Mouse (Mus musculus) gastrocnemius, postnatal 4 days (tissue): Measurements from ENCODE around the gene Phactr2. TPM values are rescaled to one million over a fixed set of nuclear protein-coding genes. Genes with fewer than 3 reads are reported as not detected.
"Not testable (repeated sequence)": the region's sequence is repeated elsewhere in the genome, so short reads cannot be mapped to it uniquely, and the experiment has no call there.

Source experiments
- DNase-seq, 2 experiments: peaks; one replicate each; pipeline ENCODE4 v3.0.0; 2021 to 2022; ENCODE audit warnings: low spot score in 2 of 2, mixed read lengths in 2 of 2
- long read RNA-seq, 2 experiments: library from polyadenylated mRNA; stranded (forward); transcript quantifications; one replicate each; pipeline ENCODE4 v2.0.0; 2021
- total RNA-seq, 2 experiments: library from RNA; stranded (reverse); gene quantifications; 2 replicates each; pipeline ENCODE4 v1.2.3; 2021

Phactr2 gene
- 10 to 100 TPM; 75.0 to 78.7 TPM for total RNA-seq
- long read RNA-seq, experiment 1, partial matches to known transcripts, result 12 of 29 reads
- long read RNA-seq, experiment 1, other reads (novel, unspliced or antisense), result 14 of 29 reads
- long read RNA-seq, experiment 2, transcript Phactr2-202 (12 exons, 2,735 nt), result major isoform, 8 of 26 reads
- long read RNA-seq, experiment 2, partial matches to known transcripts, result 8 of 26 reads
- long read RNA-seq, experiment 2, other reads (novel, unspliced or antisense), result 10 of 26 reads

DNA sequence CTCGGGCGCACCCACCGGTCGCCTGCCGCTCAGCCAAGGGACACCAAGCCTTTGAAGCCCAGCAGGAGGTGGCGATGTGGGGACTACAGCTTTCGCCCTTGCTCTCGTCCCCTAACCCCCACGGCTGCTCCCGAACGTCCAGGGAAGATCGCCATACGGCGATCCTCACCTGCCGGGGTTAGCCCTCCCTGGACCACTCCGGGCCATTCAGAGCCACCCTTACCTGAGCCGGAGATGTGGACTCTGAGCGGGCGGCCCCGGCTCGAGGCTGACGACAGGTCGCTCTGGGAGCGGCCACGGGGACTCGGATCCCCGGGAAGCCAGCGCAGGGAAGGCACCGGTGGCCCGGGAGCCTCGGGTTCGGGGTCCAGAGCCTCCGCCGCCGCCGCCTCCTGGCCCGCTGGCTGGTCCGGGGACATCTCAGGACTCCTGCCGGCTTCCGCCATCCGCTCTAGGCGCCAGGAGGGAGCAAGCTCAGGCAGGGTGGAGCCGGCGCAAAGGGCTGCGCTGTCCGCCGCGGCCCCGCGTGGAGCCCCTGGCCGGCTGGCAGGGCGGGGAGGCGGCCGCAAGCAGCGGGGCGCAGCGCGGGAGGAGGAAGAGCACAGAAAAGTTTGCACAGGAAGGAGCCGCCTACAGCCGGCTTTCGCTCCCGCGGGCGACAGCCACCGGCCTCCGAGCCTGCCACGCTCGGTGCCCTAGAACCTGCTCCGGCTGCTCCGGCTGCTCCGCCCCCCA, at the start of gene Phactr2:
TSS of gene Phactr2 (minus strand) at position 580 of the 735 bp plus-strand sequence.
- peak; percentile 24 to 47 for DNase-seq

DNA sequence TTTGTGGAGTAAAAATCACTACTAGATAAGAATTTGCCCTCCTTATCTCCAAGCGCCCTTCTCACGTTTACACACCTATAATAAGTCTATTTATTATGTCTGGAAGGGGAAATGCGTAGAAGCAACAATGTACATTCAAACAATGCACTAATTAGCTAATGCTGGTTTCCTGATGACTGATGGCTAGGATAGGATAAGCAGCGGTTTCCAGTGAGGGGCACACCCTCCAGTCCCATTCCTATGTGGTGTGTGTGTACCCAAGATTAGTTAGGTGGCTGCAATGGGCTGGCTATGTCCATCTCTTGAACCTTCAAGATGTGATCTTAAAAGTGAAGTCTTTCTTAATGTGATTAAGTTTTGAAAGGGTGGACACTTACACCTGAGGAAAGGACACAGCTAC, 47.6 kb upstream of the Phactr2 start:
- no peak for DNase-seq

- no peak for DNase-seq
Observed at GRCm38 (mm10) chr10:13502371-13502770, 28.2 kb upstream of the Phactr2 start.

DNA sequence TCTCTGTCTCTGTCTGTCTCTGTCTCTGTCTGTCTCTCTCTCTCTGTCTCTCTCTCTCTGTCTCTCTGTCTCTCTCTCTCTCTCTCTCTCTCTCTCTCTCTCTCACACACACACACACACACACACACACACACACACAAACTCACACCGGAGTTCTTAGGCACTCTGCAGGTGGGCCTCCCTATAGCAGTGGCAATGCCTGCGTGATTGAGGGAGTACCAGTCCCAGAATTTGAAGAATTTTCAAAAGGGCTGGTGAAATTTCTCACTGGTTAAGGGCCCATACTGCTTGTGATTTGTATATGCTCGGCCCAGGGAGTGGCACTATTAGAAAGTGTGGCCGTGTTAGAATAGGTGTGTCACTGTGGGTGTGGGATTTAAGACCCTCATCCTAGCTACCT, 27.3 kb upstream of the Phactr2 start:
- DNase-seq, result not testable (repeated sequence)

GRCm38 (mm10) chr10:13500938-13501496, 26.8 kb upstream of the Phactr2 start:
- DNase-seq, result peak; percentile 77 to 85

- DNase-seq, result no peak
Observed at GRCm38 (mm10) chr10:13500473-13500872, 26.3 kb upstream of the Phactr2 start.

- no peak for DNase-seq
Observed at GRCm38 (mm10) chr10:13499331-13499730, 25.1 kb upstream of the Phactr2 start, which contains the start of gene Fuca2. Gene Fuca2 (plus strand): TSS chr10:13499540.

- DNase-seq, result no peak
Observed at GRCm38 (mm10) chr10:13496315-13496714, 22.1 kb upstream of the Phactr2 start.

DNA sequence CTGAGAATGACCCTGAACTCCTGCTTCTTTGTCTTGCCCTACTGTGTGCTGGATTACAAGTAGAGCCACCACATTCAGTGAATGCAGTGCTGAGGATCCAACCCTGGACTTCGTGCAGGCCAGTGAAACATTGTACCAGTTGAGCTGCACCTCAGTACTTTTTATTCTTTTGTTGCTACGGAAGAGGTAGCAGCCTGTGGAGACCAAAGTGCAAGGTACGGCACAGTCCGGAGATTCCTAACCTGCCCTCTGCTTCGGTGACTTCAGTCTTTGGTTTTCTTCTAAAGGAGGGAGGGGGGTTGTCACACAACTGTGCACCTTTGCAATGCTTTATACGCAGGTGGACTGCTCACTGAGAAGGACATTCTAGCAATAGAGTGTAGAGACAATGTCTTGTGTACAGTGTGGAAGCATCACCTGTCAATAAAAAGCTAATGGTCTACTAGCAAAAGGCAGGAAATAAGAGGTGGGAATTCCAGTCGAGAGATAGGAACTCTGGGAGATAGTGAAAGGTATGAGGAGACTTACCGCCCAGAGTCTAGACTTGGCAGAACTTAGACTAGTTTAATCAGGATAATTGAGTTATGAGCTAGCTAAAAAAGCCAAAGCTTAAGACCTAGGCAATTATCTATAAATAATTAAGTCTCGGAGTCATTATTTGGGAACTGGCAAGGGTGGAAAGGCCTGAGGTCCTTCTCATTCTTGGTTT, 19.9 kb upstream of the Phactr2 start:
- no peak for DNase-seq

- DNase-seq, result no peak
Observed at GRCm38 (mm10) chr10:13489671-13490070, 15.5 kb upstream of the Phactr2 start.

- DNase-seq, result no peak
Observed at GRCm38 (mm10) chr10:13485958-13486357, 11.7 kb upstream of the Phactr2 start.

DNA sequence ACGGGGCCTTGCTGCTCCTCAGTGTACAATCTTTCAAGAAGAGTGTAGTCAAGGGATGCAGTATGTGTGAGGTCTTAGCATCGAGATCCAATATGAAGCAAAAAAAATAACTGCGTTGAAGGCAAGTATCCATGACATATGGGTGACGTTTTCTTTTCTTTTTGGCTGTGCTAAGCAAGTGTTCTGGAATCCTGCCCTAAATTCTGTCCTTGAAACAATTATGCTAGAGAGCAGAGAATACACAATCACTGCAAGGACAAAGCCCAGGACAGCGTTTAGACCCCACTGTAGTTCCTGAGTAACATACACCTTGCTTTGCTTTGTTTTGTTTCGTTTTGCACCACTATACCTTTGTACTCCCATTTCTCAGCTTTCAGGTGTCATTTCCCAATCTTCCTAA, 5.1 kb upstream of the Phactr2 start:
- DNase-seq, result no peak

- DNase-seq, result no peak
Observed at GRCm38 (mm10) chr10:13475121-13475520, 909 bp upstream of the Phactr2 start.

DNA sequence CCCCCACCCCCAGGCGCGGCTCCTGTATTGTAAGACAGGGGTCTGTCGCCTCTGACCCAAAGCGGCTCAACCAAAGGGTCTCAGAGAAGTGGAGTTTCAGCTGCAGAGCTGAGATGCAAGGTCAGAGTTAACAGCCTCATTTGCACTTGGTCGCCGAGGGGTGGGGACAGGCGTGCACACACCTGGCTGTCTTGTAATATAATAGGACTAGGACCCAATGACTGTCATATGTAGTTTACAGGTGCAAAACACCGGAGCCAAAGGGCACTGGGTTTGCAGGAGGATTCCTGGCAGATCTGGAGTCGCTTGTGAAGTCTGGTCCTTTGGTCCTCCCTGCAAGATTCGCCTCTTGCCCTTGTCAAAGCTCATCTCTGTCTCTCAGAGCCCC, 350 bp upstream of the Phactr2 start:
- no peak for DNase-seq

GRCm38 (mm10) chr10:13473287-13473832, 852 bp downstream of the Phactr2 start:
- DNase-seq, result no peak

DNA sequence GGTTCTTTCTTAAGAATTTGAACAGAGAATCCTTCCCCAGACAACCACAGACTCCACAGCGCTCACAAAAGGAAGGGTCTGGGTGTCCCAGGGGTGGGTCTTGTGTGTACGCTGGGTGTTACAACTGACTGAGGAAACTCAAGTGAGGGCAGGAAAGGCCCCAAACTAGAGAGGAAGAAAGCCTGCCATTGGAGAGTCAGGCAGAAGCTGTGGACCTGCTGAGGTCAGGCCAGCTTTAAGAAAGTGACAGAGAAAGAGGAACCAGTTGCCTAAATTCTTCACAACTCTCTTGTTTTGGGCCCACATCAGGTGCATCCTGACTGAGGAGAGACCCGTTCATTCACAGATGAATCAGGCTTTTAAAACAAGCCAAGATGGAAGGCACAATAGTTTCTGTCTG, 4.0 kb downstream of the Phactr2 start:
- DNase-seq, result no peak

DNA sequence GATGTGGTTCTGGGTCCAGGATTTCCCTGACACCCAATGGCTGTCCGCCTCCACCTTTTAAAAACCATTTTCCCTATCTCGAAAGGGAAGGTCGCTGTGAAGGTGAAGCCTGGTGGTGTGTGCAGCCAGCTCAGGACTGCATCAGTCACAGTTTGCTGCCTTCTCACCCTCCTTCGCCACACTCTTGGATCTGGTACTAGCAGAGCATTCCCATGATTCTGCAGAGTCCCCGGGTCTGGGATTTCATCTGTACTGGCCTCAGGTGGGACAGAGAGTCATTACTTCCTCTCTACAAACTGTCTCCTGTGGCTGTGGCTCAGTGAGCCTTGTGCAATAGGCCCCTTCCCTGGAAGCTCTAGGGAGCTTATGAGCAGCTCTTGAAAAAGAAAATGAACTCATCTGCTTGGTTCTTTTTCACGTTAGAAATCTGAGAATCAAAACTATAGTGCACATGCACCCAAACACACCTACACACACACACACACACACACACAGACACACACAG, 6.1 kb downstream of the Phactr2 start:
- DNase-seq, result not testable (repeated sequence)

GRCm38 (mm10) chr10:13466925-13467324, 7.3 kb downstream of the Phactr2 start:
- no peak for DNase-seq

GRCm38 (mm10) chr10:13464295-13464694, 9.9 kb downstream of the Phactr2 start:
- not testable (repeated sequence) for DNase-seq

DNA sequence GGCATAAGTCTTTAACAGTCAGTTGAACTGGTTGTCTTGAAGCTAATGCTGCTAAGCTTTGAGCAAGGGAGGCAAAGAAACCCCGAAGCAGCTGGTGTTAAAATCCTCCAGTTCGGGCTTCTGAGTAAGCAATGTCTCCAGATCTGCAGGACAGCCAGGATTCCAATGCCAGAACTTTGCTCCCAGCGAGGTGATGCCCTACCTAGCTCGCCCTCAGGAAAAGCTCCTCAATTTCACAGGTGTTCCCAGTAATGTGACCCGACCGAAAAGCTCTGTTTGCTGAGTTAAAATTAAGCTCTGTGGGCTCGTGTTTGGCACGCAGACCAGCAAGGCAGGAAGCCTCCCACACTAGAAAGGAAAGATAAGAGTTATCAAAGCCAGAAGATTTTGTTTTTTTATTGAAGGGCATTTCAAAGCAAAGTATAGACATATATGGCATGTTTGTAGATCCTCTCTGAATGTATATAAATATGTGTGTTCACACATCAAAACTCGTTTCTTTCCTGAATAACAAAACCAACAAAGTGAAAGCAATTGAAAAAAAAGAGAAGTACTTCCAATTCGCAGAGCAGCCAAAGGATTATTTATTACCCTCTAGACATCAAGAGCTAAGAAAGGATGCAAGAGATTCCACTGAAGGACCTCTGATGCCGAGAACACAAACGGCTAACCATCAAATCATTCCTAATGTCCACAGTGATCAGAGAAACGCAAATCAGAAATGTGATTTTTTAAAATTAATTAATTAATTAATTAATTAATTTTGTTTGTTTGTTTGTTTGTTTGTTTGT, 20.8 kb downstream of the Phactr2 start:
- no peak for DNase-seq
